Mouse (Mus musculus): ENCODE results near the gene Ngp. TPM values are rescaled to one million over a fixed set of nuclear protein-coding genes. Genes with fewer than 3 reads are reported as not detected.

Ngp gene
- 1.5 to 3.0 TPM (median 2.4 TPM) in 4 replicates for total RNA-seq (2023; ENCODE audit: inconsistent age)

DNA sequence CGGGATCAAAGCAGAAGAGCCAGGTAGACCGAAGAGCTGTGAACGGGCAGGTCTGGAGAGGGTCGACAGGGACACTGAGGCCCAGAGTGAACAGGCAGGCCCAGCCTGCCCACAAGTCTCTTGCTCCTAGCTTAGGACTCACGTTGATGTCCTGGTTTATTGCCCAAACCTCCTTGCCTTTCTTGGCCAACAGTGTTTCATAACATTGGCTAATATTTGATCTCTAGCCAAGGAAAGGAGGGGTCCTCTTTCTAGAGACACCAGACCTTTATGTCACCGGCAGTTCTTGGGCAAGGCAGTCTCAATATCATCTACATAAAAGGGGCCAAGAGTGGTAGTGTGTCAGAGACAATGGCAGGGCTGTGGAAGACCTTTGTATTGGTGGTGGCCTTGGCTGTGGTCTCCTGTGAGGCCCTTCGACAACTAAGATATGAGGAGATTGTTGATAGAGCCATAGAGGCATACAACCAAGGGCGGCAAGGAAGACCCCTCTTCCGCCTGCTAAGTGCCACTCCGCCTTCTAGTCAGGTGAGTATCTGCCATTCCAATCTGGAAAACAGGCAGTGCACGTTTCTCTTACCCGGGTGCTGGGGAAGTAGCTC lies at the start of gene Ngp:
Ngp (plus strand) TSS at position 237 of the 602 bp plus-strand sequence.

GRCm38 (mm10) chr9:110408099-110408773 lies 11.3 kb upstream of the Ngp start, which contains the start of gene Ptpn23:
TSS of gene Ptpn23 (minus strand) at chr9:110408213.

Other genes starting within 250 kb of the Ngp start
- 2.4 to 3.0 TPM (median 2.7 TPM) in 4 replicates for gene Cspg5, start 176.0 kb upstream of the Ngp start, total RNA-seq (2023; ENCODE audit: inconsistent age)
- 5.9 to 9.4 TPM (median 7.1 TPM) in 4 replicates for gene Elp6, start 114.6 kb upstream of the Ngp start, total RNA-seq (2023; ENCODE audit: inconsistent age)
- gene Scap, start 86.5 kb upstream of the Ngp start, total RNA-seq (2023; ENCODE audit: inconsistent age): 55.7 to 75.5 TPM (median 59.2 TPM) in 4 replicates
- 132 to 147 TPM (median 139 TPM) in 4 replicates for gene Ptpn23, start 11.5 kb upstream of the Ngp start, total RNA-seq (2023; ENCODE audit: inconsistent age)
- gene Klhl18, start 56.9 kb downstream of the Ngp start, total RNA-seq (2023; ENCODE audit: inconsistent age): 43.6 to 51.6 TPM (median 47.2 TPM) in 4 replicates
- 2.5 to 5.5 TPM (median 3.6 TPM) in 4 replicates for gene Kif9, start 57.2 kb downstream of the Ngp start, total RNA-seq (2023; ENCODE audit: inconsistent age)
- 201 to 233 TPM (median 213 TPM) in 4 replicates for gene Setd2, start 112.8 kb downstream of the Ngp start, total RNA-seq (2023; ENCODE audit: inconsistent age)
- 1.1 to 3.8 TPM (median 1.8 TPM) in 4 replicates for gene Nradd, start 204.7 kb downstream of the Ngp start, total RNA-seq (2023; ENCODE audit: inconsistent age)
- 35.1 to 39.2 TPM (median 37.6 TPM) in 4 replicates for gene Nbeal2, start 234.4 kb downstream of the Ngp start, total RNA-seq (2023; ENCODE audit: inconsistent age)
- 86.7 to 110 TPM (median 103 TPM) in 4 replicates for gene Ccdc12, start 236.8 kb downstream of the Ngp start, total RNA-seq (2023; ENCODE audit: inconsistent age)